Mouse (Mus musculus): Measurements from ENCODE around the gene Tnfrsf11a.

The Tnfrsf11a gene

DNA sequence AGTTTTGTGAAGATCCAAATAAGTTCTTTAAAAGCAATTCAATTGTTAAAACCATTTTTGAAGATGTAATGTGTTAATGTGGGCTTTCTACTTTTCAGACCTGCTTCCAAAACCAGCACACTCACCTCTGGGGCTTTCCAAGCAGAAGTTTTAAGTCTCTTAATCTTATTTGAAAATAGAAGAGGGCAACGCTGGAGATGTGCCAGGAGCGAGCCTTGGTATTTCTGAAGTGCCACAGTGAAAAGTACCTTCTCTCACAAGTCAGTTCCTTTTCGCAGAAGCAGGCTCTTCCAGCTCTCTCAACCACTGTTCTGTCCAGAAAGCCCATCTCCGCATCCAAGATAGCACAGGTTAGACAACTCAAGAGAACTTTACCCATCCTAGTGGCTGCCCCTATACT lies 4.1 kb upstream of the Tnfrsf11a start:
- TF ChIP-seq GATA4 (IDR thresholded peaks at IDR 0.05; ENCODE audit: insufficient replicate concordance, low read length) = no peak

DNA sequence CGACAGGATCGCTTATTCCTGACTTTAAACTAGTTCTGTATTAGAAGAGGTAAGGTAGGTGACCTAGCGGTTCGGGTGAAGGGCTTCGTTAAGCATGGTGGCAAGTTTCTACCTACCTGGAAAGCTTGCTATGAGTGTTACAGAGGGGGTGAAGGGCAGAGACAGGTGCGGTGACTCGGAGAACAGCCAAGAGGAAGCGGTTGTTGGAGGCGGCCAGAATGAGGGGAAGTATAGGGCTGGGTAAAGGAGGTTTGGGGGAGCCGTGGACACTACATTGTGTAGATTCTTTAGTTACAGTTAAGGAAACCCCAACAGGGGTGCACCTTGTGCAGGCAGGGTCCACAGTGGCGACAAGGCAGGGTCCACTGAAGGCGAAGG lies 450 bp upstream of the Tnfrsf11a start:
- no peak for TF ChIP-seq GATA4 (IDR thresholded peaks at IDR 0.05; ENCODE audit: insufficient replicate concordance, low read length)

DNA sequence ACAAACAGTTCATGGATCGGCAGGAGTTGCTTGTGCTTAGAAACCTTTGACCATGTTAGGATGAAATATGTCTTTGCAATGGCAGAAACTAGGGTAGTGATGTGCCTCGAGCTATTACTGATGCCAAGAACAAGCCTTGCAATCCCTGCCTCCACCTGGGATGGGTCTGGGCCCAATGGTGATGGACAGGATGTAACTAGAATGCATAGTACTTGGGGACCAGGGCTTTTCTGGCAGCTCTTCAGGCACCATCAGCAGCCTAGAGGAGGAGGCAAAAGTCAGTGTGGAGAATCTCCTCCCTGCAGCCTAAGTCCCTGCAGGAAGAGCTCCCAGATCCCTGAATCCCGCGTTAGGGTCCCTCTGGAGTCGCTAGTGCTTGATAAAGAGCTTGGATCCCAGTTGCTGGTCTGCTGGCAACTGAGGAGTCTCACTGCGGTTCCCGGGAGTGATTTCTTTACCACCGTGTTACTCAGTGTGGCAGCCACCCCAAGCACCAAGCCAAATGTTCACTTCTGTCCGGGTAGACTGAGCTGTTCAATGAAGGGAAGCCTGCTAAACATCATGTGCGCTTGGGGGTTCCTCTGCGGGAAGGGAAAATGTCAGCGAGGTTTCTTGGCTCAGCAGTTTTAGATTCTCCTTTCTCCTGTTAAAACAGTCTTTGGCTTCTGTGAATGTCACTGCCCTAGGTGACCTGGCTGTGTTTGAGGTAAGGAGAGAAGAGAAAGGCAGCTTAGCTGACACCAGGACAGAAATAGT lies 1.1 kb downstream of the Tnfrsf11a start:
- TF ChIP-seq GATA4 (IDR thresholded peaks at IDR 0.05; ENCODE audit: insufficient replicate concordance, low read length) = no peak

DNA sequence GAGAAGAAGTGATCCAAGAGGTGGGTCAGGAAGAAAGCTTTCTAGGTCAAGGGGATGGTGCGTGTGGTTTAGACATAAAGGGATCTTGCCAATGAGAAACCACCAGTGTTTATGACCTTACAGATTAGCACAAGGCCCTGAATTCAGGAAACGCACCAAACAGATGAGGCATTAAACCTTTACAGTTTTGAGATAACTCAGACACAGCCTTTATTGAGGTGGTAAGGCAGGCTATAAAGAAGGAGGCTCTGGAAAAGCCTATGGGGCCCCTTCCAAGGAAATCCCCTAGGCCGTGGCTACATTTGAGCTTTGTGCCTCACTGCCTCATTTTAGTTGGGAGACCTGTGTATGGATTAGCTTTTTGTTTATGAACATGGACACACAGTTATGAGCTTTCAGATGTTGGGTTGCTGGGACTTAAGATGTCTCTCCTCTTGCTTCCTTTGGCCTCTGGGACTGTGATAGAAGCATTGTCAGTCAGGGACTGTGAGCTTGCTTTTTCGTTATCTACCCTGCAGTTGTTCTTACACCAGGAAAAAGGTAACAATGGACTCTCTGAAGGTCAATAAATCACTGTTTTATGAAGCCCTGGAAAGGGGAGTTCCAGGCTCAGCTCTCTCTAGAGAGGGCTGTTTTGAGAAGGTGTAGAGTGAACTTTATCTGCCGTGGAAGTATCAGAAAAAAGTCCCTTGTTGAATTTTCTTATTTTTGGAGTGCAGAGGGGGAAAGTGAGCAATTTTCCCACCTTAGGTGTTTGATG lies 3.9 kb downstream of the Tnfrsf11a start:
- TF ChIP-seq GATA4 (IDR thresholded peaks at IDR 0.05; ENCODE audit: insufficient replicate concordance, low read length) = no peak

DNA sequence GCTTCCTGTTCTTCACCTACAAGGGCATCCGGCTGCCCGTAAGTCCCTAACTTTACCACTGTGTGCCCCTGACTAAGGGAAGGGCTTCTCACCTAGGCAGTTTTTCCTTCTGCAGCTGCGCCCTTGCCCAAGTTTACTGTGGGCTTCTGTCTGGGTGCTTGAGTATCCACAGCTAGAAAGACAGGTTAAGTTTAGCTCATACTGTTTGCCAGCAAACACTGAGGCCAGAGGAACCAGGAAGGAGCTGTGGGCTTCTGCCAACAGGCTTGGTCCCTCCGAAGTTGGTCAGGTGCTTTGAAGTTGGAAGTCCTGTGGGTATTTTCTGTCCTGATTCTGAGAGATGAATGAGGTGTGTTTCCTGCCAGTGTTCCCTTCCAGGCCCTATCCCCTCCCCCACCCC lies 4.6 kb downstream of the Tnfrsf11a start:
- TF ChIP-seq GATA4 (IDR thresholded peaks at IDR 0.05; ENCODE audit: insufficient replicate concordance, low read length) = no peak

DNA sequence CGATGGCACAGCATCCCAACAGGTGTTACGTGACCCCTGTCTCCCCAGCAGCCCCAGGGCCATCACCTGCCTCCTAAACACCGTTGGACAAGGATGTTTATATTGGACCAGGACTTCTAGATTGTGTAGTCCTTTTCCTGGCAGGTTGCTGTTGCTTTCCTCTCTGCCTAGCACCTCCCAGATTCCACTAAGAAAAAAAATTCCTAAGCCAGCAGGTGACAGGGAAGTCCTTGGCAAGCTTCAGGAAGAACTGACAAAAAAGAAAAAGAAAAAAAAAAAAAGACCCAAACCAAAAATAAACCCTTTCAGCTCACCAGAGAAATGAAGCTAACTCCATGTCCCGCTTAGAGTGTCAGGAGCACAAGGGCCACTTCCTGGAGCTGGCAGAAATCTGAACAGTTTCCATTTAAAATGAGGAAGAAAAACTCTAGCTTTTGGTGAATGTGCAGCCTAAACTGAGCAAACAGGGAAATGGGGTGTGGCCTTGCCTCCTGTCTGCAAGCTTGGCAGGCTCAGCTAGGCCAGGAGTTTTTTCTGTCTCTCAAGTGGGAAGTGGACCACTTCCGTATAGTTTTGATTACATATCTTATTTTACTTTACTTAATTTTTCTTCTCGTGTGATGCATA lies 6.3 kb downstream of the Tnfrsf11a start:
- TF ChIP-seq GATA4 (IDR thresholded peaks at IDR 0.05; ENCODE audit: insufficient replicate concordance, low read length) = no peak

DNA sequence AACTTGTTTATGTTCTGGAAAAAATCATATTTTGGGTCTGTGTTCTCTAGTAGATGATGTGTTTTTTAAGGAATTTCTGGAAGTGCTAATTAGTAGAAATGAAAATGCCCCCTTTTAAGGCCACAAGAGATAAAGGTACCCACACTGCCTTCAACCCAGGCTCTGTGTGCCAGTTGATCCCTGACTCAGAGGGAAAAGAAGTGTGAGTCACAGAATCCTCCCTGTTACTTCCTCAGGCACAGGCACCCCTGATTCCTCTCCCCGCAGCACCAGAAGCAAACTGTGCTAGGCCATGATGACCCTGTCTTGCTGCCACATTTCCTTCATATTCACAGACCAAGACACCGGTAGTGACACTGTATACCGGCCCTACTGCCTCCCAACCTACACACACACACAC lies 9.6 kb downstream of the Tnfrsf11a start:
- no peak for TF ChIP-seq GATA4 (IDR thresholded peaks at IDR 0.05; ENCODE audit: insufficient replicate concordance, low read length)

DNA sequence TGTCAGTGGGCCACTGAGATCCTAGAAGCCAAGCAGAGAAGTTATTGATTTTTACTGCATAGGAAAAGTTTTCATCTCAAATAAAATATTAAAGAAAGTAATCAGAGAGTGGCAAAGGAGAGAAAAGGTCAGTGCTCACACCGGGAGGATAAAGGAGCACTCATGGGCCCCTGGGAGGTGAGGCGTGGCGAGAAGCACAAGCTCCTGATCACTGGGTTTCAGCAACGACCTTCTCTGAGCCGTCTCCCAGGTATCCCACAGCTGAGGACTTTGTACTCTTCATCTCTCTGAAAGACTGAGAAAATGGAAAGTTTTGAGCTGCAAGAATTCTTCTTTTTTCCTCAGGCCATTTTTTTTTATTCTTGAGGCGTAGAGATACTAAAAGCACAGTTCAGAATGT lies 14.2 kb downstream of the Tnfrsf11a start:
- no peak for TF ChIP-seq GATA4 (IDR thresholded peaks at IDR 0.05; ENCODE audit: insufficient replicate concordance, low read length)

DNA sequence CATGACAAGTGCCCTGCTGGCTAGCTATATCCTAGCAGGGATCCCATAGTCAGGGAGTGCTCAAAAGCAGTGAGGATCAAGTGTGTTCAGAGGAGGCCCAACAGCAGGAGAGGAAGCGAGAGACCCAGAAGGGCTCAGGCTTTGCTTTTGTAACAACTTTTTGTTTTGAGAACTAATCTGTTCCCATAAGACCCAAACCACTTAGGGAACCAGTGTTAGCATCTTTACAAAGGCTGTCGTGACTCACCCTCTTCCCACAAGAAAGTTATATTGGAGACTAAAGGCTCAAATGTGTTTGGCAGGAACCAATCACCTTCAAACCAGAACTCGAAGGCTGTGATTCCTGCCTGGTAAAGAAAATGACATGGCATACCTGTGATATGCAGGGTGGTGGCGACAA lies 15.2 kb downstream of the Tnfrsf11a start:
- no peak for TF ChIP-seq GATA4 (IDR thresholded peaks at IDR 0.05; ENCODE audit: insufficient replicate concordance, low read length)

DNA sequence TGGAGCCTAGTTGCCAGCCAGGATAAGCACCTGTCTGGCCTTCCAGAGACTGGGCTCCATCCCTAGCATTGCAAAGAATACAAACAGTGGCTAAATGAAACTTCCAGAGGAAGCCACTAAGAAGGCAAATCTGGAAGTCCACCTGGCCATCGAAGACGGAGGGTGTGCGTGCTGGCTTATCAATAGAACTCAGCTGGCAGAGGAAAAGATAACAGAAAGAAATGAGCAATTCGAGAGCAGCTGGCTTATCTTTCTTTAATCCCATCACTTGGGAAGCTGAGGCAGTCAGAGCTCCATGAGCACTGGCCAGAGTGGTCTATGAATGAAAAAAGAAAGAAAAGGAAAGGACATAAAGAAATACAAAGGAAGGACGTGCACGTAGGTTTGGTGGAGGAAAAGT lies 20.1 kb downstream of the Tnfrsf11a start:
- TF ChIP-seq GATA4 (IDR thresholded peaks at IDR 0.05; ENCODE audit: insufficient replicate concordance, low read length) = no peak

DNA sequence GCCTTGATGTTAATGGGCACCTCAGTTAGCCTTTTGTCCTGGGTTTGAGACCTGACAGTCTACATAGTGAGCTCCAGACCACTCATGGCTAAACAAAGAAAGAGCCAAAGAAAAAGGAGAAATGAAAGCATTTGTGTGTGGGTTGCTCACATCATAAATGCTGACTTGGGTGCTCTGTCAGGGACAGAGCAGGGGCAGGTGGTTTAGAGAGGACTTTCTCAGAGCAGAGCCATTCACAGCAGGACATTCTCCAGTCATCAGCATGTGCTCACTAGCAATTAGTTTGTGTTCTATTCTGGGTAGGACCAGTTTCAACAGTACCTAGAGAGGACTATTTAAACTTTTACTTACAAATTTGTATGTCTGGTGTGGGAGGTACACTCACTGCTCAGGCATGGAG lies 20.7 kb downstream of the Tnfrsf11a start:
- TF ChIP-seq GATA4 (IDR thresholded peaks at IDR 0.05; ENCODE audit: insufficient replicate concordance, low read length) = no peak

DNA sequence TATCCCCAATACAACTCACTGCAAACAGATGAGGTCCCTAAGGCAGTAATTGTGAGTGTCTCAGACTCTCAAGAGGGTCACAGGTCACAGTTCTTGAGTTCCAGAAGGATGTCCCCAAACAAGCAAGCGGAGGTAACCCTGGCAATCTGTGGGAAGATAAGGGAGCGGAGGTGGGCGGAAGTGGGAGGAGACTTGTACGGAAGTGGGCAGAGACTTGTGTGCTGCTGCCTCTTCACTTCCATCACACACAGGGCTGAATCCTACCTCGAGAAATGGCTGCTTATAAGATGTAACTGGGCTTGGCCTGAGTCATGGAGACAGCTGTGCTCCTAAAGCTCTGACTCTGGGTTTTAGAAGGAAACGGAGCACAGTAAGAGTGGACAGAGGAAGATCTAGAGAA lies 22.4 kb downstream of the Tnfrsf11a start:
- TF ChIP-seq GATA4 (IDR thresholded peaks at IDR 0.05; ENCODE audit: insufficient replicate concordance, low read length) = no peak

DNA sequence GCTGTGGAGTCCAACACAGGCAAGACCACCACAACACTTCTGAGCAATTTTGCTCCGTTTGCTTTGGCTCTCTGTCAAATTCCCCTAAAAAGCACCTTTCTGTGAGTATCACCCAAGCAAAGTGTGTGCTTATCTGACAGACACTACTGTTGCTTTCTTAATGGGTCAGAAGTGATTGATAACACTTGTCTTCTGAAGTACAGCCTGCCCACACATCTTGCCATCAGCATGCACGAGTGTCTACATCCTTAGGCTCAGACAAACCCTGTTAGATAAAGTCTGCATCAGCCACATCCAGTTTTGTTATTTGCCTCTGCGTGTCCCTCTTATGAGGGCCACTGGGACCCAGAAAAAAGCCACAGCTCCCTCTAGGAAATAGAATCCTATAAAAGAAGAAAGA lies 23.8 kb downstream of the Tnfrsf11a start:
- no peak for TF ChIP-seq GATA4 (IDR thresholded peaks at IDR 0.05; ENCODE audit: insufficient replicate concordance, low read length)

DNA sequence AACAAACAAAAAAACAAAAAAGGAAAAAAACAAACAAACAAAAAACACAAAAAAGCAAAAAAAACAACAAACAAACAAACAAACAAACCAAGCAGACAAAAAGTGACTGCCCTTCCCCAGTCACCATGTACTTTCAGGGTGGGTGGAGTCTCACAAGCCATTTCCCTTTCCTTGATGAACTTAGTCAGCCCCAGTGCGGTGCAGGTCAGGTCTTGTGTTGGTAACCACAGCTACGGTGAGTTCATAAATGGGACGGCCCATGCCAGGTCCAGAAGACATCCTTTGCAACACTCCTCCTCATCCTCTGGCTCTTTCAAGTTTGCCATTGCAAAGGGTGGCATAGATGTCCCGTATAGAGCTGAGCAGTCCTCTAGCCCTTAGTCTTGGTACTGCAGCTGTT lies 25.0 kb downstream of the Tnfrsf11a start:
- TF ChIP-seq GATA4 (IDR thresholded peaks at IDR 0.05; ENCODE audit: insufficient replicate concordance, low read length) = no peak

DNA sequence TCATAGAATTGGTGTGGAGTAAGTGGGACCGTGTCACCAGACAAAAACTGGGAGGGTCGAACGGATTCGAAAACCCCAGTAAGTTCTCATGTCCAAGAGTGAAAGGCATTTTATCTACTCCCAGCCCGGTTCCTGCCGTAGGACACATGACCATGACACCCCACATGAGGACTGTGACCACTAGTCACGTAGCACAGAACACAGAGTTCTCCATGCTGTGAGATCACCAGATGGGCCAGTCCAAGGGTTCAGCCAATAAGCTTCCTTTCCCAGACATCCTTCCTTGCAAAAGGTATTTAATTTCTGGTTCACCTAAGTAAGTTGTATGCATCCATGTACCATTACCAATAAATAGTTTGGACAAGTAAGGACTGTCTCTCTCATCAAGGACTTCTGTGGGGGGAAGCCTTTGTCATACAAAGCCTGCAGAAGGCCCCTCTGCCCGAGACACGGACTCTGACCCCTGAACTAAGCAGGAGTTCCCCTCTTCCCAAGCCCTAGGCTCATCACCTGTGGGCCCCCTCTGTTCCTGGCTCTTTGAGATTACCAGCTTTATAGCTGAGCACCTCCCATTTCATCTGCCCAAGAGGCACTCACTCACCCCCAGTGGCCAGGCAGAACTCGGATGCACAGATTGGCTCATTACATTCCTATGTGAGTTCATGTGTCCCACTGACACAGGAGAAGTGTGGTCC lies 26.7 kb downstream of the Tnfrsf11a start:
- no peak for TF ChIP-seq GATA4 (IDR thresholded peaks at IDR 0.05; ENCODE audit: insufficient replicate concordance, low read length)

All from liver, adult (tissue).